8 mouse cellular contexts compared by ENCODE assay signal in the genomic region with DNA sequence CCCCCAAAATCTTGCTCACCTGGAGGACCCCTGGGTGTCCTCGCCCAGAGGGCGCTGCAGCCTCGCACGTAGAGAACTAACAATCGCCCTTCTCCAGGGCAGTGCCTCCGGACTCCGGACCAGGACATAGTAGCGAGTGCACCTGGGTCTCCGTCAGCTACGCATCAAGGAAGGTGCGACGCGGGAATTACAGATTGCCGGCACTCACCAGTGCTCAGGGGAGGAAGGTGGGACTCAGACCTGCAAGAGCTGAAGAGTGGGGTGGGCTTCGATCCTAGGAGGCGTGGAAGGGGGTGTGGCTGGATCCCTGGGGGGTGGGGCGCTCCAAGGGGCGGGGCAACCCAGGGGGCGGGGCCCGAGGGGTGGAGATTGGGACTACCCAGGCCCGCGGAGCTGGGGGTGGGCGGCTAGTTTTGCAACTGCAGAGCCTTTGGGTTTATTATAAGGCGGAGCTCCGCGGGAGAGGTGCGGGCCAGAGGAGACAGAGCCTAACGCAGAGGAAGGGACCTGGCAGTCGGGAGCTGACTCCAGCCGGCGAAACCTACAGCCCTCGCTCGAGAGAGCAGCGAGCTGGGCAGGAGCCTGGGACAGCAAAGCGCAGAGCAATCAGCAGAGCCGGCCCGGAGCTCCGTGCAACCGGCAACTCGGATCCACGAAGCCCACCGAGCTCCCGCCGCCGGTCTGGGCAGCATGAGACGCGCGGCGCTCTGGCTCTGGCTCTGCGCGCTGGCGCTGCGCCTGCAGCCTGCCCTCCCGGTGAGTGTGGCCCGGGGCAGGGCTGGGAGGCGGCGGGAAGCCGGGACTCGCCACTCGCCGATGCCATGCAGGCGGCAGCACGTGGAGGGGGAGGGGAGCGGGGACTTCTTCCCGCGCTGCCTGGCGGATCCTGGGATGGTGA. TPM values are rescaled to one million over a fixed set of nuclear protein-coding genes. Genes with fewer than 3 reads are reported as not detected.
DNase-seq lines count a peak whose midpoint lies in the region; ATAC-seq lines count a peak whose summit lies in the region.

Gene Sdc1 (plus strand): TSS at position 378 of the 898 bp plus-strand sequence.

- peak within 1 kb of the TSS; percentile 88 for H3K27ac ChIP-seq in embryonic facial prominence, embryonic 11.5 days (replicated peaks; ENCODE audit: low read depth, low read length)
- H3K27ac ChIP-seq in liver, embryonic 12.5 days, result peak within 1 kb of the TSS; percentile 73

- H3K4me3 ChIP-seq in embryonic facial prominence, embryonic 11.5 days (ENCODE audit: low read depth, low read length), result peak within 1 kb of the TSS; percentile 86
- H3K4me3 ChIP-seq in liver, embryonic 12.5 days, result peak within 1 kb of the TSS; percentile 67

- peak within 1 kb of the TSS; percentile 97 for H3K9ac ChIP-seq in embryonic facial prominence, embryonic 11.5 days (replicated peaks; ENCODE audit: low read length)
- peak within 1 kb of the TSS; percentile 78 for H3K9ac ChIP-seq in liver, embryonic 12.5 days

- H3K36me3 ChIP-seq in embryonic facial prominence, embryonic 11.5 days (replicated peaks; ENCODE audit: control insufficient read depth, insufficient read depth, low read depth, low read length), result no peaks in the 10 kb centered on the region
- no peaks in the 10 kb centered on the region for H3K36me3 ChIP-seq in liver, embryonic 12.5 days

- under 1% methylated on average over 64 of the region's 67 CpGs for WGBS in embryonic facial prominence, embryonic 11.5 days
- WGBS in liver, embryonic 12.5 days (ENCODE audit: insufficient replicate concordance), result under 1% methylated on average over 67 of the region's 67 CpGs

- no peaks in the 10 kb centered on the region for H3K27me3 ChIP-seq in embryonic facial prominence, embryonic 11.5 days (ENCODE audit: control insufficient read depth, insufficient read depth, low read length)
- H3K27me3 ChIP-seq in liver, embryonic 12.5 days (replicated peaks), result peaks cover 38% of the 10 kb centered on the region

- H3K4me2 ChIP-seq in embryonic facial prominence, embryonic 11.5 days (ENCODE audit: low read depth, low read length), result peak within 1 kb of the TSS; percentile 86
- H3K4me2 ChIP-seq in liver, embryonic 12.5 days, result peak within 1 kb of the TSS; percentile 100

- H3K9me3 ChIP-seq in embryonic facial prominence, embryonic 11.5 days (replicated peaks; ENCODE audit: control insufficient read depth, low read length), result no peaks in the 10 kb centered on the region
- no peaks in the 10 kb centered on the region for H3K9me3 ChIP-seq in liver, embryonic 12.5 days (replicated peaks)

- H3K4me1 ChIP-seq in embryonic facial prominence, embryonic 11.5 days (ENCODE audit: control insufficient read depth, insufficient read depth, low read length), result peaks cover 5% of the 10 kb centered on the region
- H3K4me1 ChIP-seq in liver, embryonic 12.5 days, result peaks cover 52% of the 10 kb centered on the region

- DNase-seq in A20 (ENCODE audit: low read depth, low spot score), result peak; percentile 88
- peak; percentile 86 for DNase-seq in adrenal gland, postnatal 25 days
- DNase-seq in embryonic facial prominence, embryonic 11.5 days (ENCODE audit: low spot score), result peak; percentile 93
- DNase-seq in heart, adult 18-20 months, result peak; percentile 70 to 71
- peak; percentile 81 for DNase-seq in kidney, adult 18-20 months
- DNase-seq in neural tube, embryonic 10.5 days (ENCODE audit: extremely low spot score, low spot score), result peak; percentile 95
- DNase-seq in testis, postnatal 10 days (ENCODE audit: low spot score), result peak; percentile 86

- peak; percentile 92 for ATAC-seq in embryonic facial prominence, embryonic 11.5 days (replicated peaks; ENCODE audit: insufficient number of reproducible peaks, low FRiP score, low TSS enrichment, low read depth)
- peak; percentile 80 for ATAC-seq in liver, embryonic 12.5 days

RNA-seq across cellular contexts. Expression of gene Sdc1, which starts in this region (rescaled TPM):
- total RNA-seq in adrenal gland, postnatal 25 days (2021), result 14.1 and 15.8 TPM in 2 replicates
- polyA plus RNA-seq in embryonic facial prominence, embryonic 11.5 days (2014; fragmentation: Nextera tagmentation; extraction: Ambion mirVana), result 120 and 128 TPM in 2 replicates
- total RNA-seq in heart, adult 18-20 months (2021), result 1 to 10 TPM; 5.2 to 6.6 TPM
- 27.7 and 30.2 TPM in 2 replicates for polyA plus RNA-seq in liver, embryonic 12.5 days (2016; fragmentation: Nextera tagmentation; extraction: Ambion mirVana)

Comparison
In these comparisons a context has a peak if more than half of its experiments do, and no peak if none do; other contexts are left out.
1. Peak in every context shown above with its lines: DNase-seq, ATAC-seq, H3K4me3 ChIP-seq and H3K27ac ChIP-seq.